Comparison of ENCODE assay signal across 8 mouse cellular contexts in genomic region chr15:83038812-83039211, GRCm38 (mm10).
"Had no signal": no experiment of that assay in that cellular context is flagged by ENCODE, and none has a peak within 500 bp of the region (broad histone marks: within the 10 kb centered on the region; RNA-seq: fewer than 3 reads in every experiment).

No protein-coding gene starts in this region.

- DNase-seq: kidney, postnatal 25 days; lung, adult 2 months; lung, postnatal 36 days; right cerebral cortex, postnatal 14 days had no signal

- H3K36me3 ChIP-seq: limb, embryonic 10.5 days; liver, embryonic 15.5 days; midbrain, embryonic 13.5 days had no signal

- H3K4me3 ChIP-seq: left cerebral cortex, adult 2 months; limb, embryonic 10.5 days; liver, embryonic 15.5 days; midbrain, embryonic 13.5 days had no signal

- H3K9ac ChIP-seq: liver, embryonic 15.5 days; midbrain, embryonic 13.5 days had no signal

- H3K27ac ChIP-seq: left cerebral cortex, adult 2 months; limb, embryonic 10.5 days; liver, embryonic 15.5 days had no signal

- H3K9me3 ChIP-seq: limb, embryonic 10.5 days; liver, embryonic 15.5 days; midbrain, embryonic 13.5 days had no signal
